Mouse (Mus musculus): ENCODE data around the gene Gng12. TPM values are rescaled to one million over a fixed set of nuclear protein-coding genes. Genes with fewer than 3 reads are reported as not detected.
A peak's percentile ranks its signal among the peaks of the same experiment; 100 is the strongest.
"Not testable (repeated sequence)": the region's sequence is repeated elsewhere in the genome, so short reads cannot be mapped to it uniquely, and the experiment has no call there.

Gene Gng12
- polyA plus RNA-seq, 1 experiment from 2014 or later, result 56.0 TPM

DNA sequence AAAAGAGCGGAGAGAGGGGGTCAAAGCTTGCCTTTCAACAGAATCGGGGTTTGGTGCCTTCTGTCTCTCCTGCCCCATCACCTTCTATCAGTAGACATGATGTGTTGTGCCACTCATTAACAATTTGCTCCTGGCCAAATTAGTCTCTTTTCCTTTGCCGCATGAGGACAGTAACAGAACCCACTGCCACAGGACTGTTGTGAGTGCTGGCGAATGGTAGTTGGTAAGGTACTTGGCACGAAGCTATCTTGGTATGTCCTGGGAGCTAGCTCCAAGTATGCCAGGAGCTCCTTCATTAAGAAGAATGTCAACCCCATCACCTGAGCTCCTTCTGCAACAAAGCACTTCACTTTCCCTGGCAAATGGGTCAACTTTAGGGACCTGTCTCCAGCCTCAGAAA, 134.6 kb downstream of the Gng12 start:
- no peak overlapping the region for H3K27ac ChIP-seq
- no peaks in the 10 kb centered on the region for H3K9me3 ChIP-seq
- WGBS, result 44% methylated on average over 5 of the region's 5 CpGs
- H3K27me3 ChIP-seq, result 0 out of 2 replicates have a peak, but pooled peaks cover 4% of the 10 kb centered on the region
- H3K4me2 ChIP-seq, result no peak overlapping the region
- ATAC-seq (ENCODE audit: insufficient number of reproducible peaks, insufficient read depth, low FRiP score, low TSS enrichment, low read depth), result no peak
- no peaks in the 10 kb centered on the region for H3K36me3 ChIP-seq
- peaks cover 19% of the 10 kb centered on the region for H3K4me1 ChIP-seq
- no peak overlapping the region for H3K9ac ChIP-seq
- no peak overlapping the region for H3K4me3 ChIP-seq

DNA sequence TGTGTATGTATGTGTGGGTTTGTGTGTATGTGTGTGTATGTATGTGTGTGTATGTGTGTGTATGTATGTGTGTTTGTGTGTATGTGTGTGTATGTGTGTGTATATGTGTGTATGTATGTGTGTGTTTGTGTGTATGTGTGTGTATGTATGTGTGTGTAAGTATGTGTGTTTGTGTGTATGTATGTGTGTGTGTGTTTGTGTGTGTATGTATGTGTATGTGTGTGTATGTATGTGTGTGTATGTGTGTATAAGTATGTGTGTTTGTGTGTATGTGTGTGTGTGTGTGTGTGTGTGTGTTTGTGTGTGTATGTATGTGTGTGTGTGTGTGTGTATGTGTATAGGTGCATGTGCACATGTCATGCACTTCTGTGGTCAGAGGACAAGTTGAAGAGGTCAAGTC, 136.4 kb downstream of the Gng12 start:
- ATAC-seq (ENCODE audit: insufficient number of reproducible peaks, insufficient read depth, low FRiP score, low TSS enrichment, low read depth); H3K27me3 ChIP-seq; H3K4me3 ChIP-seq; H3K27ac ChIP-seq; H3K36me3 ChIP-seq; H3K9ac ChIP-seq; H3K4me2 ChIP-seq; H3K9me3 ChIP-seq: not testable (repeated sequence)
- H3K4me1 ChIP-seq, result peaks cover 18% of the 10 kb centered on the region

DNA sequence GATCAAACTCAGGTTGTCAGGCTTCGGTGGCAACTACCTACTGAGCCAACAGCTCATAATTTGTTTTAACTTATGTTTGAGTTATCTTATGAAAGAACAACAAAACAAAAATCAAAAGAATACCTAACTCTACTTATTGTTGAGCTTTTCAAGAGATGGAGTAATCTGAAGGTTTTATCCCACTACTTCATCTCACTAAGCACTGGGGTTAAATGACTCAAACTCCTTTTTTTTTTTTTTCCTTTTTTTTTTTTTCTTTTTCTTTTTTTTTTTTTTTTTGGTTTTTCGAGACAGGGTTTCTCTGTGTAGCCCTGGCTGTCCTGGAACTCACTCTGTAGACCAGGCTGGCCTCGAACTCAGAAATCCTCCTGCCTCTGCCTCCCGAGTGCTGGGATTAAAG, 136.8 kb downstream of the Gng12 start:
- not testable (repeated sequence) for H3K27me3 ChIP-seq; H3K27ac ChIP-seq; H3K36me3 ChIP-seq; ATAC-seq (ENCODE audit: insufficient number of reproducible peaks, insufficient read depth, low FRiP score, low TSS enrichment, low read depth); H3K9me3 ChIP-seq; H3K4me2 ChIP-seq; H3K4me3 ChIP-seq; H3K9ac ChIP-seq
- peaks cover 20% of the 10 kb centered on the region for H3K4me1 ChIP-seq
- 95% methylated on average over 3 of the region's 4 CpGs for WGBS

DNA sequence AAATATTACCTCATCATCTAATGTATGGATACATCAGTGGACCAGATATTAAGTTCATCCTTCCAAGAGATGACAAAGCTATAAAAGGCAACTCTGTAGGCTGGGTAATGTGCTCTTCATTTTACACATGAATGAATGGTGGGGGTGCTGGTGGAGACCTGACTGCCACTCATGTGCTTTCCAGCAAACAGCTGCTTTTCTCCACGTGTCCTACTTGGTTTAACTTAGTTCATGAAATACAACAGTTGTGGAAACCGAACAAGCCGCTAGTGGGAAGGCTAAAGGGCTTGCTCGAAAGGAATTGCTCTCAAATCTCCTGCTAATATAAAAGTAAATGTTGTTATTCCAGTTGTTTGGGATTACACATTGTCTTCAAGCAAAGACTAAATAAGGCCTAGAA, 137.4 kb downstream of the Gng12 start:
- Histone ChIP-seq H3K4me3 (no peak overlapping the region), H3K9ac (no peak overlapping the region), H3K27me3 (0 out of 2 replicates have a peak, but pooled peaks cover 4% of the 10 kb centered on the region), H3K27ac (no peak overlapping the region), H3K36me3 (no peaks in the 10 kb centered on the region), H3K9me3 (no peaks in the 10 kb centered on the region), H3K4me2 (no peak overlapping the region), H3K4me1 (peaks cover 20% of the 10 kb centered on the region)
- ATAC-seq (ENCODE audit: insufficient number of reproducible peaks, insufficient read depth, low FRiP score, low TSS enrichment, low read depth), result no peak
- 59% methylated on average over 4 of the region's 4 CpGs for WGBS

DNA sequence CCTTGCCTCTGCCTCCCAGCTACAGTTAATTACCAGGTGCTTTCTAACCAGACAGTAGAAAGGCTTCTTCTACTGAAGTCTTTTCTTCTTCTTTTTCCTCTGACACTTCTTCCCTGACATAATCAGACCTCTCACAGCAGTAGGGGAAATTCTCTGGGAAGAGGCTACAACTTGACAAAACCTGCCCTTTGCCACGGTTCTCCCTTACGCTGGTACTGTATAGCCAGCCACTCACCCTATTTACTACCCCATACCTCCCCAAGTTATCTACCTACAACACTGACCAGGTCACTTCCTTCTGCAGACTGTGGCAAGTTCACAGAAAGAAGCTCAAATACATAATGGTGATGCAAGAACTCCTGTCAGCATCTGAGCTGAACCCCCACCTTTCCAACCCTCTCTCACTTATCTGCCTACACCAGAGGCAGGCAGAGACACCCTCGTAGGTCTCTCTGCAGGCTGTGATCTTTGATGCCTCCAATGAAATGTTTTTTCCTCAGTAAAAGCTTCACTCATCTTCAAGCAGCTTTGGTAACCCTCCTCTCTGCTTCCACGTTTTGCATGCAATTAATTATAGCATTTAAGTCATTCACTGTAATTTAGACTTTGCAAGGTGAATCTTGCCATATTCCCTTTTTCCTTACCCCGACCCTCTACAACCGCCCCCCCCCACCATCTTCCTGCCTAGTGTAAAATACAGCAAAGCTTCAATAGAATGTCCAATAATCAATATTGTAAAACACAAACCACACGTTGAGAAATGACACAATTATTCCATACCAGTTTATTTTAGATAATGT, 138.3 kb downstream of the Gng12 start:
- Histone ChIP-seq H3K36me3 (no peaks in the 10 kb centered on the region), H3K9ac (no peak overlapping the region), H3K4me3 (no peak overlapping the region), H3K9me3 (no peaks in the 10 kb centered on the region), H3K27me3 (0 out of 2 replicates have a peak, but pooled peaks cover 4% of the 10 kb centered on the region), H3K4me2 (peak overlapping the region; percentile 14; the same call in 1 of the 2 replicates), H3K27ac (no peak overlapping the region), H3K4me1 (peaks cover 20% of the 10 kb centered on the region)
- WGBS, result 42% methylated on average over 7 of the region's 7 CpGs
- no peak for ATAC-seq (ENCODE audit: insufficient number of reproducible peaks, insufficient read depth, low FRiP score, low TSS enrichment, low read depth)

DNA sequence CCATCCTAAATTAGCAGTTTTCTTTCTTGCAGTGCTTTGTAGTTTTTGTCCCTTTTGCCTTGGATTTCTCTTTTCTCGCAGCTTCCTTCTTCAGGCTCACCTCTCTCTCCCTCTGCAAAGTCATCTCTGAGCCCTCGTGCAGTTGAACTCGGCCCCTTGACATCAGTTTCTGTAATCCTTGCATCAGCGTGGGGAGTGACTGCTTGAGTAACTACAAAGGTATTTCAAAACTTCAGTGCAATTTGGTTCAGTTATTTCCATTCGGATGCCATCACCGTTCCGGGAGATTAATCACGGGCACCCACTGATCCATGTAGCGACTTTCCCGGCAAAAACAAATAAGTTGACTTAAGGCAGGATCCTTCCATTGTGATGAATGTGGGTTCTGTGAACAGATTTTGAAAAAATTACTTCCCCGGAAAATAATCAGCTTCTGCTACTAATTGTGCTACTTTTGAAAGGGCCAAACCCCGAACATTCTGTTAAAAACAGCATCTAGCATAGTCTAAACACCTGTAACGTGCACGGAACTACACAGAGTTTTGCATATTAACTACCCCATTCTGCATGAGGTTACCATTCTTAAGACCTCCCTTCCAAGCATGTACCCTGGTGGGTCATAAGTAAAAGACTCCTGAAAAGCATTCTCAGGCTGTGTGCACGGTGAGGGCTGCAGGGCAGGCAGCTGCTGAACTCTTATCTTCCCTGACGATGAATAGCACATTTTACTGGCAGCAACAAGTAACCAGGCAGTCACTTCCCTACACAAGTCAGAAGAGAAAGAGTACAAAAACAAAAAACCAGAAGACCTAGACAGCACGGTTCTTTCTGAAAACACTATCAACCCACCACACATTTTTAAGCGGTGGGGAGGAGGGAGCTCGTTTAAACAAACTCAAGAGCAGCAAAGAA, 139.4 kb downstream of the Gng12 start:
- peak overlapping the region; percentile 79 for H3K4me3 ChIP-seq
- WGBS, result 9% methylated on average over 19 of the region's 19 CpGs
- H3K4me1 ChIP-seq, result peaks cover 20% of the 10 kb centered on the region
- 0 out of 2 replicates have a peak, but pooled peaks cover 4% of the 10 kb centered on the region for H3K27me3 ChIP-seq
- no peak for ATAC-seq (ENCODE audit: insufficient number of reproducible peaks, insufficient read depth, low FRiP score, low TSS enrichment, low read depth)
- H3K27ac ChIP-seq, result peak overlapping the region; percentile 90; the same call in 1 of the 2 replicates
- H3K4me2 ChIP-seq, result peak overlapping the region; percentile 78
- peak overlapping the region; percentile 82 for H3K9ac ChIP-seq
- H3K9me3 ChIP-seq, result no peaks in the 10 kb centered on the region
- no peaks in the 10 kb centered on the region for H3K36me3 ChIP-seq

- Histone ChIP-seq H3K4me3 (peak overlapping the region; percentile 79), H3K27me3 (no peaks in the 10 kb centered on the region), H3K27ac (peak overlapping the region; percentile 90), H3K4me1 (peaks cover 20% of the 10 kb centered on the region), H3K9ac (peak overlapping the region; percentile 82), H3K4me2 (peak overlapping the region; percentile 78), H3K9me3 (no peaks in the 10 kb centered on the region), H3K36me3 (no peaks in the 10 kb centered on the region)
- peak; percentile 53 for ATAC-seq (ENCODE audit: insufficient number of reproducible peaks, insufficient read depth, low FRiP score, low TSS enrichment, low read depth)
- WGBS, result under 1% methylated on average over 29 of the region's 29 CpGs
These were observed 140.2 kb downstream of the Gng12 start for GRCm38 (mm10) chr6:67036356-67036811.

GRCm38 (mm10) chr6:67036837-67037628, 140.8 kb downstream of the Gng12 start, which contains the start of gene Gadd45a:
Gadd45a (minus strand) TSS chr6:67037457.
- Histone ChIP-seq H3K36me3 (no peaks in the 10 kb centered on the region), H3K9ac (peak within 1 kb of the TSS; percentile 82), H3K4me1 (peaks cover 20% of the 10 kb centered on the region), H3K4me2 (peak within 1 kb of the TSS; percentile 78), H3K27me3 (no peaks in the 10 kb centered on the region), H3K4me3 (peak within 1 kb of the TSS; percentile 79), H3K27ac (peak within 1 kb of the TSS; percentile 90), H3K9me3 (no peaks in the 10 kb centered on the region)
- WGBS, result under 1% methylated on average over 63 of the region's 69 CpGs
- ATAC-seq (ENCODE audit: insufficient number of reproducible peaks, insufficient read depth, low FRiP score, low TSS enrichment, low read depth), result peak; percentile 98

DNA sequence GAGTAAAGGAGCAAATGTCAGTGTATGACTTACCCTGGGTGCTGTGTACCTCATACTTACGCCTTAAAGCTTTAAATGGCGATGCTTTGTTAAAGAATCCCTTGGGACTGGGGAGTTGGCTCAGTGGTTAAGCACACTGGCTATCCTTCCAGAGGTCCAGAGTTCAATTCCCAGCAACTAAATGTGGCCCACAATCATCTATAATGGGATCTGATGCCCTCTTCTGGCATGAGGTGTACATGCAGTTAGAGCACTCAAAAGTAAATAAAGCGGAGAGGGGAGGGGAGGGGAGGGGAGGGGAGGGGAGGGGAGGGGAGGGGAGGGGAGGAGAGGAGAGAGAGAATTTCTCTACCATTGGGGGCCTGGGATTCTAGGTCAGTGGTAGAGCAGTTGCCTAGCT, 142.8 kb downstream of the Gng12 start:
- WGBS, result 98% methylated on average over 2 of the region's 3 CpGs
- no peak overlapping the region for H3K4me2 ChIP-seq
- no peaks in the 10 kb centered on the region for H3K36me3 ChIP-seq
- H3K27ac ChIP-seq, result no peak overlapping the region
- ATAC-seq (ENCODE audit: insufficient number of reproducible peaks, insufficient read depth, low FRiP score, low TSS enrichment, low read depth), result no peak
- H3K9me3 ChIP-seq, result no peaks in the 10 kb centered on the region
- H3K4me1 ChIP-seq, result peaks cover 20% of the 10 kb centered on the region
- H3K27me3 ChIP-seq, result no peaks in the 10 kb centered on the region
- H3K4me3 ChIP-seq, result no peak overlapping the region
- no peak overlapping the region for H3K9ac ChIP-seq

DNA sequence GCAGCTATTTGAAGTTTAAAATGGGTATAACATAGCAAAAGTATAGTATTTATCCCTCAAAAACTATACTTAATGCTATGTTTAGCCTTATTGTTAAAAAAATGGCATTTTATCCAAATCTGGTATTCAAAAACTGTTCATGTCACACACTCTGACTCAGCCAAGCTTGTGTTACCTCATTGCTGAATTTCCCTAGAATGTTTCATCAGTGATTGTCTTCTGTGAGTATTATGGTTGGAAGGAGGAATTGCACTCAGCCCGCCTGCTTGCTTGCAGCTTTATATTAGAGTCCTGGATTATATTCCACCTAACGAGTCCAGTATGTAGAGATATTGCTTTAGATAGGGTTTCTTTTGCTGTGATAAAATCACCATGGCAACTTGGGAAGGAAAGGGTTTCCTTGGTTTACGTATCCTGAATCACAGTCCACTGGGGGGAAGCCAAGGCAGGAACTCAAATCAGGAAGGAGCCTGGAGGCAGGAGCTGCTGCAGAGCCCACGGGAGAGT, 144.8 kb downstream of the Gng12 start:
- no peak overlapping the region for H3K27ac ChIP-seq

DNA sequence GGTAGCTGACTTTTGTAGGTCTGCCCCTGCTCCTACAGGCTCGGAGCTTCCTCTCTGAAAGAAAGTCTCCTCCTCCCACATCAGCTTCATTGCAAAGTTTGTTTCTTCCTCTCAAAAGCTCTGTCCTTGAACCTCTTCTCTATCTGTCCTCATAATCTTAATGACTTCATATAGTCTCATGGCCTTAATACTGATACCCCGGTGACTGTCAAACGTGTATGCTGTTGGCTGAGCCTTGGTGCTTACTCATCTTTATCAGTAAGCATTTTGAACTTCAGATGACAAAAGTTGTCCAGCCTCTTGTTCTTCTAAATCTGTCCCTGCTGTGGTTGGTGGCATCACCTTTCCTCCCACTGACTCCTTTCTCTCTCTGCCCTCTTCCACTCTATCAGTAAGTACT, 149.2 kb downstream of the Gng12 start:
- Histone ChIP-seq H3K4me2 (no peak overlapping the region), H3K4me3 (no peak overlapping the region), H3K9ac (no peak overlapping the region), H3K27ac (no peak overlapping the region), H3K36me3 (no peaks in the 10 kb centered on the region), H3K9me3 (no peaks in the 10 kb centered on the region), H3K4me1 (peaks cover 10% of the 10 kb centered on the region), H3K27me3 (no peaks in the 10 kb centered on the region)
- no peak for ATAC-seq (ENCODE audit: insufficient number of reproducible peaks, insufficient read depth, low FRiP score, low TSS enrichment, low read depth)
- WGBS, result 88% methylated on average over 3 of the region's 3 CpGs

More for the DNA sequence above, 144.8 kb downstream of the Gng12 start:
- ATAC-seq (ENCODE audit: insufficient number of reproducible peaks, insufficient read depth, low FRiP score, low TSS enrichment, low read depth), result no peak
- Histone ChIP-seq H3K9me3 (no peaks in the 10 kb centered on the region), H3K4me2 (no peak overlapping the region), H3K9ac (no peak overlapping the region), H3K36me3 (no peaks in the 10 kb centered on the region), H3K4me1 (peaks cover 5% of the 10 kb centered on the region; the same call in 1 of the 2 replicates), H3K4me3 (no peak overlapping the region), H3K27me3 (no peaks in the 10 kb centered on the region)
- 29% methylated on average over 4 of the region's 4 CpGs for WGBS
